Mouse (Mus musculus) CH12.LX (cell line): ENCODE measurements around the gene Scml2.
"Not testable (repeated sequence)": the region's sequence is repeated elsewhere in the genome, so short reads cannot be mapped to it uniquely, and the experiment has no call there.

ENCODE experiments used
- BHLHE40 ChIP-seq: IDR thresholded peaks from 2 replicates; pipeline ENCODE4 v1.6.1; 2011; ENCODE audit warnings: mild to moderate bottlenecking, low read depth, low read length, improper control_type of control experiment
- CTCF ChIP-seq, 2 experiments: IDR thresholded peaks in 1 of 2; conservative IDR thresholded peaks in 1 of 2; 2 replicates each; pipeline ENCODE4 v1.5.1; 2011 to 2012; ENCODE audit warnings: low read depth in 2 of 2, low read length in 2 of 2, improper control_type of control experiment in 1 of 2, inconsistent platforms in 1 of 2, mild to moderate bottlenecking in 1 of 2, moderate library complexity in 1 of 2
- EP300 ChIP-seq: IDR thresholded peaks from 2 replicates; pipeline ENCODE4 v1.6.1; 2011; ENCODE audit warnings: low read length, improper control_type of control experiment
- HCFC1 ChIP-seq: IDR thresholded peaks from 2 replicates; pipeline ENCODE4 v1.6.1; 2012; ENCODE audit warnings: low read depth, mild to moderate bottlenecking, inconsistent platforms, low read length, improper control_type of control experiment
- RAD21 ChIP-seq: IDR thresholded peaks from 2 replicates; pipeline ENCODE4 v1.6.1; 2011; ENCODE audit warnings: low read depth, mild to moderate bottlenecking, low read length, improper control_type of control experiment, moderate library complexity
- ZNF384 ChIP-seq: IDR thresholded peaks from 2 replicates; pipeline ENCODE4 v1.6.1; 2012; ENCODE audit warnings: low read depth, low read length, improper control_type of control experiment, inconsistent platforms

GRCm38 (mm10) chrX:161075576-161075975 lies 41.4 kb upstream of the Scml2 start:
- not testable (repeated sequence) for TF ChIP-seq EP300; ZNF384; RAD21; HCFC1; CTCF (conservative IDR thresholded peaks at IDR 0.05 in 1 of 2, IDR thresholded peaks at IDR 0.05 in 1 of 2; ENCODE audit: low read depth in 2 of 2, low read length in 2 of 2); BHLHE40
